Mouse (Mus musculus): ENCODE results near the gene Pdcd7. TPM values are rescaled to one million over a fixed set of nuclear protein-coding genes. Genes with fewer than 3 reads are reported as not detected.
A peak's percentile ranks its signal among the peaks of the same experiment; 100 is the strongest.

Gene Pdcd7
- polyA plus RNA-seq (2015; fragmentation: Nextera tagmentation; extraction: Ambion mirVana): 4.0 and 6.7 TPM in 2 replicates

DNA sequence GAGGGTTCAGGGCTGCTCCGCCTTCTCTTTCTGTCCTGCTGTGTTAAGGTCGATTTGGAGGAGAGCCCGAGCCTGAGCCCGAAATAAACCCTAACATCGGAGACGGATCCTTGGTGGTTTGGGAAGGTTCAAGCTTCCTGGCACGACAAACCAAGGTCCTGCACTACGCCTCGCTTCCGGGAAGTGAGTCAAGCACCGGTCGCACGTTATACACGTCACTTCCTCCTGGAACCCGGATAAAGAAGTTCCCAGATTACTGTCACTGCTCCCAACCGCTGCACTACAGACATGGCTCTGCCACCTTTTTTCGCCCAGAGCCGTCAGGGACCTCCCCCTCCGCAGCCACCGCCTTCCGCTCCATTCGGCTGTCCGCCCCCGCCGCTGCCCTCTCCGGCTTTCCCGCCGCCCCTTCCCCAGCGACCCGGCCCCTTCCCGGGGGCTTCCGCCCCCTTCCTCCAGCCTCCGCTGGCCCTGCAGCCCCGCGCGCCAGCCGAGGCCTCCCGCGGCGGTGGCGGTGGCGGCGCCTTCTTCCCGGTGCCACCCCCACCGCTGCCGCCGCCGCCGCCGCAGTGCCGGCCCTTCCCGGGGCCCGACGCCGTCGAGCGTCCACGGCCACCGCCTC is at the start of gene Pdcd7:
Gene Pdcd7, plus strand, starts transcription at position 251 of the 622 bp plus-strand sequence.
- WGBS: under 1% methylated on average over 58 of the region's 59 CpGs
- no peaks in the 10 kb centered on the region for H3K36me3 ChIP-seq (ENCODE audit: control insufficient read depth, insufficient read depth, low read length)
- no peaks in the 10 kb centered on the region for H3K9me3 ChIP-seq (ENCODE audit: control insufficient read depth, low read length)
- peak within 1 kb of the TSS; percentile 96 for H3K27ac ChIP-seq (ENCODE audit: low read depth, low read length)
- H3K4me2 ChIP-seq (ENCODE audit: low read length): peak within 1 kb of the TSS; percentile 88
- H3K27me3 ChIP-seq (replicated peaks; ENCODE audit: control insufficient read depth, insufficient read depth, low read length): no peaks in the 10 kb centered on the region
- peak within 1 kb of the TSS; percentile 96 for H3K9ac ChIP-seq (ENCODE audit: low read depth, low read length)
- H3K4me3 ChIP-seq (ENCODE audit: low read length): peak within 1 kb of the TSS; percentile 100
- H3K4me1 ChIP-seq (ENCODE audit: control insufficient read depth, insufficient read depth, low read depth, low read length): peaks cover 15% of the 10 kb centered on the region
- peak; percentile 97 for ATAC-seq

DNA sequence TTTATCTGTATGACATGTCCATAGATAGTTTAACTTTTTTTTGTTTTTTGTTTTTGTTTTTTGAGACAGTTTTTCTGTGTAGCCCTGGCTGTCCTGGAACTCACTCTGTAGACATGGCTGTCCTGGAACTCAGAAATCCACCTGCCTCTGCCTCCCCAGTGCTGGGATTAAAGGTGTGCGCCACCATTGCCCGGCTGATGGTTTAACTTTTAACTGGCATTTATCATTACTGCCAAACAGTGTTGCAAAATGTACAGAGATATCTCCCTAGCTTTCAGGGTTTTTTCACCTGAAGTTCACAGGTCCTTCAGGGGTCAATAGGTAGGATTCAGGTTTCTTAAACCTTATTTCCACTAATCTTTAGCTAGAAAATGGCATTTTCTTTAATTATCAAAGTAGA is 48.8 kb upstream of the Pdcd7 start:
- WGBS: 98% methylated on average over 2 of the region's 2 CpGs
- ATAC-seq: no peak

DNA sequence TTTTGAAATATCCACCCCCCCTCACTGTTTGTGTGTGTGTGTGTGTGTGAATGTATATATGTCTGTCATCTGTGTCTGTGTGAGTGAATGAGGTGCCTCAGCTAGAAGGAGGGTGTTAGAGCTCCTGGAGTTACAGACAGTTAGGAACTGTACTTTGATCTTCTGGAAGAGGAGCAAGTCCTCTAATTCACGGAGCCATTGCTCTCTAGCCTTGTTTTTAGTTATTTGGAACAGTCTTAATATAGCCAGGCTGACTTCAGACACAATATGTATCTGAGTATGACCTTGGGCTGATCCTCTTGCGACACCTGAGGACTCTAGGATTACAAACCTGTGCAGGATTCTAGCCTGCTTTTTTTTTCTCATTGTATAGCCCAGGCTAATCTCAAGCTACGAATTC is 47.1 kb upstream of the Pdcd7 start:
- Histone ChIP-seq H3K27ac (ENCODE audit: low read depth, low read length) (no peak overlapping the region), H3K9ac (ENCODE audit: low read depth, low read length) (no peak overlapping the region), H3K4me2 (ENCODE audit: low read length) (no peak overlapping the region), H3K9me3 (ENCODE audit: control insufficient read depth, low read length) (no peaks in the 10 kb centered on the region), H3K36me3 (ENCODE audit: control insufficient read depth, insufficient read depth, low read length) (peaks cover 15% of the 10 kb centered on the region), H3K27me3 (replicated peaks; ENCODE audit: control insufficient read depth, insufficient read depth, low read length) (no peaks in the 10 kb centered on the region), H3K4me1 (ENCODE audit: control insufficient read depth, insufficient read depth, low read depth, low read length) (peaks cover 8% of the 10 kb centered on the region), H3K4me3 (ENCODE audit: low read length) (no peak overlapping the region)
- 90% methylated on average over 3 of the region's 3 CpGs for WGBS
- ATAC-seq: no peak

More for the DNA sequence above, 48.8 kb upstream of the Pdcd7 start:
- Histone ChIP-seq H3K4me3 (ENCODE audit: low read length) (no peak overlapping the region), H3K9ac (ENCODE audit: low read depth, low read length) (no peak overlapping the region), H3K27me3 (replicated peaks; ENCODE audit: control insufficient read depth, insufficient read depth, low read length) (no peaks in the 10 kb centered on the region), H3K4me1 (ENCODE audit: control insufficient read depth, insufficient read depth, low read depth, low read length) (peaks cover 14% of the 10 kb centered on the region), H3K9me3 (ENCODE audit: control insufficient read depth, low read length) (no peaks in the 10 kb centered on the region), H3K4me2 (ENCODE audit: low read length) (no peak overlapping the region), H3K27ac (ENCODE audit: low read depth, low read length) (no peak overlapping the region), H3K36me3 (ENCODE audit: control insufficient read depth, insufficient read depth, low read length) (peaks cover 15% of the 10 kb centered on the region)

DNA sequence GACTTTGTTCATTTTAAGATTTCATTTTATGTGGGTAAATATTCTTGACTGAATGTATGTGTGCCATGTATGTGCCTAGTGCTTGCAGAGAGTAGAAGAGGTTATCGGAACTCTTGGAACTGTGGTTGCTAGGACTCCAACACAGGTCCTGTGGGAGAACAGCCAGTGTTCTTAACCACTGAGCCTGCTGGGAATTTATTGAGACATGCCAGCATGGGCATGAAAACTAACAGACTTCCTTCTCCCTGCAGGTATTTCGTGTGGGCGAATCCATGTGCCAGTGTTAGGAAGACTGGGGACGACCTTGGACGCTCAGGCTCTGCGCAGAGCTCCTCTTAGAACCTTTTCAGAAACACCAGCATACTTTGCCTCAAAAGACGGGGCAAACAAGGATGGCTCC is 46.3 kb upstream of the Pdcd7 start:
- Histone ChIP-seq H3K4me2 (ENCODE audit: low read length) (no peak overlapping the region), H3K9ac (ENCODE audit: low read depth, low read length) (no peak overlapping the region), H3K27me3 (replicated peaks; ENCODE audit: control insufficient read depth, insufficient read depth, low read length) (no peaks in the 10 kb centered on the region), H3K4me1 (ENCODE audit: control insufficient read depth, insufficient read depth, low read depth, low read length) (peaks cover 8% of the 10 kb centered on the region), H3K27ac (ENCODE audit: low read depth, low read length) (no peak overlapping the region), H3K4me3 (ENCODE audit: low read length) (no peak overlapping the region), H3K9me3 (ENCODE audit: control insufficient read depth, low read length) (no peaks in the 10 kb centered on the region), H3K36me3 (ENCODE audit: control insufficient read depth, insufficient read depth, low read length) (peaks cover 17% of the 10 kb centered on the region)
- WGBS: 97% methylated on average over 7 of the region's 7 CpGs
- ATAC-seq: no peak

DNA sequence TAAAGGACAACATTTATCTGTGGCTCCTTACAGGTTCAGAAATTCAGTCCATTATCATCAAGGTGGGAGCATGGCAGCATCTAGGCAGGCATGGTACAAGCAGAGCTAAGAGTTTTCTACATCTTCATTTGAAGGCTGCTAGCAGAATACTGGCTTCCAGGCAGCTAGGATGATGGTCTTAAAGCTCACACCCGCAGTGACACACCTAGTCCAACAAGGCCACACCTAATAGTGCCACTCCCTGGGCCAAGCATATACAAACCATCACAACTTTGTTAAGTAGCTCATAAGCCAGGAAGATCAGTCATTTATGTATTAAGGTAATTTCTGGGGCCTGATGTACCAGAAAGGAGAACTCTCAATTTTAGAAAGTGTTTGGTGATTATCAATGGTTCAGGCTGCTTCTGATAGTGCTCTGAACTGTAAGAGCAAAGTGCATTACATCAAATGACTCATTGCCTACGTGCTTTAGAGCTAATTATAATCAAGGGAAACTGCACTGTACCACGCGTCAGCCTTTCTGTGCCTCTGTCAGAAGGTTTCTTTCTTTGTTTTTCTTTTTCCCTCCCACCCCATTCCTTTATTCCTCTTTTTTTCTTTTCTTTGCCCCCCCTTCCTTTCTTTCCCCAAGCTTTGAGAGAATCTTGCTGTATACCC is 43.4 kb upstream of the Pdcd7 start:
- Histone ChIP-seq H3K4me2 (ENCODE audit: low read length) (no peak overlapping the region), H3K9me3 (ENCODE audit: control insufficient read depth, low read length) (no peaks in the 10 kb centered on the region), H3K36me3 (ENCODE audit: control insufficient read depth, insufficient read depth, low read length) (peaks cover 17% of the 10 kb centered on the region), H3K27me3 (replicated peaks; ENCODE audit: control insufficient read depth, insufficient read depth, low read length) (no peaks in the 10 kb centered on the region), H3K4me1 (ENCODE audit: control insufficient read depth, insufficient read depth, low read depth, low read length) (no peaks in the 10 kb centered on the region), H3K9ac (ENCODE audit: low read depth, low read length) (no peak overlapping the region), H3K4me3 (ENCODE audit: low read length) (no peak overlapping the region), H3K27ac (ENCODE audit: low read depth, low read length) (no peak overlapping the region)
- 95% methylated on average over 4 of the region's 4 CpGs for WGBS
- ATAC-seq: no peak

DNA sequence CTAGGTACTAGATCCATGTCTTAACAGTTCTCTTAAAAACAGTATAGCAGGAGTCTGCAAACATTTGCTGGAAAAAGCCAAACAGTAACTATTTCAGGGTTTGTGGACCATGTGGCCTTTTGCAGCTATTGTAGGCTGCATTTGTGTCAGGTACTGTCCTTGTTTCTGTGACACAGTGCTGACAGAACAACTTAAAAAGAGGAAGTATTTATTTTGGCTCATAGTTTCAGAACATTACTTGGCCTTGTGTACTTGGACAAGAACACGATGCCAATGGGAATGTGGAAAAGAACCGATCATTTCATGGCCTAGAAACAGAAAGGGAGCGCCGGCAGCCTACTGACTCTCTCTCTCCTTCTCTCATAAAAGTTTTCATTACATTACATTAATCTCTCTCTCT is 42.3 kb upstream of the Pdcd7 start:
- H3K9me3 ChIP-seq (ENCODE audit: control insufficient read depth, low read length): no peaks in the 10 kb centered on the region
- H3K36me3 ChIP-seq (ENCODE audit: control insufficient read depth, insufficient read depth, low read length): peaks cover 15% of the 10 kb centered on the region
- H3K4me2 ChIP-seq (ENCODE audit: low read length): no peak overlapping the region
- no peak overlapping the region for H3K27ac ChIP-seq (ENCODE audit: low read depth, low read length)
- H3K4me3 ChIP-seq (ENCODE audit: low read length): no peak overlapping the region
- H3K27me3 ChIP-seq (replicated peaks; ENCODE audit: control insufficient read depth, insufficient read depth, low read length): no peaks in the 10 kb centered on the region
- no peak for ATAC-seq
- 98% methylated on average over 4 of the region's 4 CpGs for WGBS
- H3K4me1 ChIP-seq (ENCODE audit: control insufficient read depth, insufficient read depth, low read depth, low read length): no peaks in the 10 kb centered on the region
- no peak overlapping the region for H3K9ac ChIP-seq (ENCODE audit: low read depth, low read length)

DNA sequence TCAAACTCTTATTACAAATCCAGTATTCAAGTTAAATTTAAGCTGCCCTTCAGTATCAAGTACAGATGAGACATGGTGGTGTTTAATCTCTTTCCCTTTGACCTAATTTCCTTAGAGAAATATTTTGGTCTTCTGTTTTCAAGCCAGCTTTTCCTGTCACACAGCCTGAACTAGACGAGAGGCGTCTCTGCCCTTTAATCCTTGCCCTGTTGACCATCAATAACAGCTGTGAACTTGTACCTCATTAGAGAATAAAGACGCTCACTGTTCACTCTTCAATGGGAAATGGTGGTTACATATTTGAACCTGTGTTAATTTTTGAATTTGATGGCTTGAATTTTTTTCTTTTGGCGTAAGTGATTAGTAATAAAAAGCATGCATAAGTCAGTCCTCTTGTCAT is 41.6 kb upstream of the Pdcd7 start:
- H3K27me3 ChIP-seq (replicated peaks; ENCODE audit: control insufficient read depth, insufficient read depth, low read length): no peaks in the 10 kb centered on the region
- ATAC-seq: no peak
- H3K4me2 ChIP-seq (ENCODE audit: low read length): no peak overlapping the region
- H3K36me3 ChIP-seq (ENCODE audit: control insufficient read depth, insufficient read depth, low read length): peaks cover 17% of the 10 kb centered on the region
- H3K9ac ChIP-seq (ENCODE audit: low read depth, low read length): no peak overlapping the region
- H3K4me3 ChIP-seq (ENCODE audit: low read length): no peak overlapping the region
- WGBS: 77% methylated on average over 4 of the region's 4 CpGs
- no peaks in the 10 kb centered on the region for H3K9me3 ChIP-seq (ENCODE audit: control insufficient read depth, low read length)
- H3K4me1 ChIP-seq (ENCODE audit: control insufficient read depth, insufficient read depth, low read depth, low read length): no peaks in the 10 kb centered on the region
- no peak overlapping the region for H3K27ac ChIP-seq (ENCODE audit: low read depth, low read length)

DNA sequence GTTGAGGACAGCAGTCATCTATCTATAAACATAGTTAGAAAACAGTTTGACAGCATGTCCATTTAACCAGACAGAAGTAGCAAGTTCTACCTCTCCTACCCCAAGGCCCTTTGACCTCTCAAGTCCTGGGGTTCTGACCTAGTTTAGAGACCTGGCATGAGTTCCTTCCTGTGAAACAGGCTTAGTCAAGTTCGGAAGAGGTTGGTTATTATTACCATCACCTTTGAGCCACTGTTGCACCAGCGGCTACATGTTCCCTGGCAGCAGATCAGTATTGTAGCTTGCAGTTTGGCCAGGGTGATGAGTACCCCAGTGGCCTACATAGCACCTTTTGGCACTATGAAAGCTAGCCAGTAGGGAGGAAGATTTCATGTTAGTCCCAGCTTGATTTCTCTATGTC is 39.2 kb upstream of the Pdcd7 start:
- Histone ChIP-seq H3K9me3 (ENCODE audit: control insufficient read depth, low read length) (no peaks in the 10 kb centered on the region), H3K27me3 (replicated peaks; ENCODE audit: control insufficient read depth, insufficient read depth, low read length) (no peaks in the 10 kb centered on the region), H3K4me3 (ENCODE audit: low read length) (no peak overlapping the region), H3K36me3 (ENCODE audit: control insufficient read depth, insufficient read depth, low read length) (peaks cover 16% of the 10 kb centered on the region), H3K9ac (ENCODE audit: low read depth, low read length) (no peak overlapping the region), H3K4me2 (ENCODE audit: low read length) (no peak overlapping the region), H3K4me1 (ENCODE audit: control insufficient read depth, insufficient read depth, low read depth, low read length) (no peaks in the 10 kb centered on the region), H3K27ac (ENCODE audit: low read depth, low read length) (no peak overlapping the region)
- 96% methylated on average over 2 of the region's 2 CpGs for WGBS
- ATAC-seq: no peak

DNA sequence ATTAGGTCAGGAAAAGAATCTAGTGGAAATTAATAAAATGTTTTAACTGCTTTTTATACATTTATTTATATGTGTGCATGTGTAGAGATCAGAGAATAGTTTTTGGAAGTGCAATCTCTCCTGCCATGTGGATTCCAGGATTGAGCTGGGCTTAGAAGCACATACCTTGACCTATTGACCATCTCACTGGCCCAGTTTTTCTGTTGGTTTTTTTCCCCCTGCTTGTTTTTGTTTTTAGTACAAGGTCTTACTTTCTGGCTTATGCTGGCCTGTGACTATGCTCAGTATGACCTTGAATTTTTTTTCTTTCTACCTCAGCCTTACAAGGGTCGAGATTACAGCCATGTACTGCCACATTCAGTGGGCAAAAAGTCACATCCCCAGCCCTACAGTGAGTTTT is 37.9 kb upstream of the Pdcd7 start:
- no peaks in the 10 kb centered on the region for H3K4me1 ChIP-seq (ENCODE audit: control insufficient read depth, insufficient read depth, low read depth, low read length)
- no peak overlapping the region for H3K4me3 ChIP-seq (ENCODE audit: low read length)
- ATAC-seq: no peak
- H3K27me3 ChIP-seq (replicated peaks; ENCODE audit: control insufficient read depth, insufficient read depth, low read length): no peaks in the 10 kb centered on the region
- H3K9me3 ChIP-seq (ENCODE audit: control insufficient read depth, low read length): no peaks in the 10 kb centered on the region
- 97% methylated on average over 1 of the region's 1 CpGs for WGBS
- H3K4me2 ChIP-seq (ENCODE audit: low read length): no peak overlapping the region
- H3K36me3 ChIP-seq (ENCODE audit: control insufficient read depth, insufficient read depth, low read length): peaks cover 21% of the 10 kb centered on the region
- no peak overlapping the region for H3K27ac ChIP-seq (ENCODE audit: low read depth, low read length)
- H3K9ac ChIP-seq (ENCODE audit: low read depth, low read length): no peak overlapping the region

All from hindbrain, embryonic 16.5 days (tissue).